Mouse (Mus musculus) right cerebral cortex, adult 18-20 months (tissue): ENCODE results near the gene Gm14393.
"Not testable (repeated sequence)": the region's sequence is repeated elsewhere in the genome, so short reads cannot be mapped to it uniquely, and the experiment has no call there.

ENCODE experiments used
- DNase-seq: peaks from one replicate; pipeline ENCODE4 v3.0.0; 2022; ENCODE audit warnings: mixed read lengths

Gene Gm14393

GRCm38 (mm10) chr2:175067681-175068261 is at the start of gene Gm14393:
Gm14393 (minus strand) TSS chr2:175067781.
- DNase-seq = not testable (repeated sequence)

GRCm38 (mm10) chr2:175044268-175044667 is 23.3 kb downstream of the Gm14393 start:
- DNase-seq = not testable (repeated sequence)
